Mouse (Mus musculus) heart, postnatal 14 days (tissue): Measurements from ENCODE around the gene Ttll5. TPM values are rescaled to one million over a fixed set of nuclear protein-coding genes. Genes with fewer than 3 reads are reported as not detected.

Experiments
- total RNA-seq, 2 experiments: library from RNA; stranded (reverse); gene quantifications; 2 replicates each; pipeline ENCODE4 v1.2.3; 2021

Gene Ttll5
- total RNA-seq, 2 experiments from 2014 or later = 15.4 to 17.2 TPM

Other genes with a start within 250 kb of the Ttll5 start
- 10 to 100 TPM; 15.6 to 20.0 TPM for gene Jdp2, start 225.6 kb upstream of the Ttll5 start, total RNA-seq
- 1 to 10 TPM; 1.1 to 1.2 TPM for gene Batf, start 138.0 kb upstream of the Ttll5 start, total RNA-seq
- 1 to 10 TPM; 2.6 to 2.9 TPM for gene Flvcr2, start 78.1 kb upstream of the Ttll5 start, total RNA-seq
- gene Erg28, start 109 bp upstream of the Ttll5 start, total RNA-seq = 1 to 10 TPM; 6.2 to 7.3 TPM